Mouse (Mus musculus): ENCODE measurements around the gene Icam2. TPM values are rescaled to one million over a fixed set of nuclear protein-coding genes. Genes with fewer than 3 reads are reported as not detected.
"Not testable (repeated sequence)": the region's sequence is repeated elsewhere in the genome, so short reads cannot be mapped to it uniquely, and the experiment has no call there.

Icam2 gene
- polyA plus RNA-seq, 1 experiment from 2014 or later, result 107 TPM

GRCm38 (mm10) chr11:106398481-106398880, 10.6 kb upstream of the Icam2 start:
- Histone ChIP-seq H3K27me3 (ENCODE audit: control insufficient read depth, insufficient read depth, low read length) (no peaks in the 10 kb centered on the region), H3K4me1 (ENCODE audit: control insufficient read depth, insufficient read depth, low read length) (no peaks in the 10 kb centered on the region), H3K9me3 (replicated peaks; ENCODE audit: control insufficient read depth, low read length) (no peaks in the 10 kb centered on the region), H3K27ac (ENCODE audit: low read length) (no peak overlapping the region), H3K9ac (ENCODE audit: low read length) (no peak overlapping the region), H3K4me2 (ENCODE audit: low read depth, low read length) (no peak overlapping the region), H3K4me3 (ENCODE audit: low read length) (no peak overlapping the region), H3K36me3 (ENCODE audit: control insufficient read depth, insufficient read depth) (peaks cover 17% of the 10 kb centered on the region)
- 91% methylated on average over 8 of the region's 8 CpGs for WGBS
- no peak for ATAC-seq (replicated peaks; ENCODE audit: extremely low read depth, insufficient read depth, low FRiP score)

DNA sequence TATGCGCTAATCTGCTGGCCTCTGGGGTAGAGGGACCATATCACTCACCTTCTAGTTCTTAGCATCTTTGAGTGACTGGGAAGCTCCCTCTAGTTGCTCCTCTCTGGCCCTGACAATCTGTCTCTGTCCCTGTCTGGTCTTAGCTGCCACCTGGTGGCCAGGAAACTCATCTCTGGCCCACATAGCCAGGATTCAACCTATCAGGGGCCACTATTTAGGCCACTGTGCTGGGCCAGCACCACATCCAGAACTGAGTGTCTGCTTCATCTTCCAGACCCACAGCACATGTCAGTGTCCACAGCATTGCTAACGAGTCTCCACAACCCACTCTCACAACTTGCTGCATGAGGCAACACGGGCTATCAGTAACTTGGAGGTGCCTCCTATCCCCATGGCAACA, 9.8 kb upstream of the Icam2 start:
- Histone ChIP-seq H3K4me1 (ENCODE audit: control insufficient read depth, insufficient read depth, low read length) (no peaks in the 10 kb centered on the region), H3K27me3 (ENCODE audit: control insufficient read depth, insufficient read depth, low read length) (no peaks in the 10 kb centered on the region), H3K4me3 (ENCODE audit: low read length) (no peak overlapping the region), H3K27ac (ENCODE audit: low read length) (no peak overlapping the region), H3K4me2 (ENCODE audit: low read depth, low read length) (no peak overlapping the region), H3K9ac (ENCODE audit: low read length) (no peak overlapping the region), H3K36me3 (ENCODE audit: control insufficient read depth, insufficient read depth) (peaks cover 9% of the 10 kb centered on the region), H3K9me3 (replicated peaks; ENCODE audit: control insufficient read depth, low read length) (no peaks in the 10 kb centered on the region)
- WGBS, result 82% methylated on average over 3 of the region's 3 CpGs
- ATAC-seq (replicated peaks; ENCODE audit: extremely low read depth, insufficient read depth, low FRiP score), result no peak

DNA sequence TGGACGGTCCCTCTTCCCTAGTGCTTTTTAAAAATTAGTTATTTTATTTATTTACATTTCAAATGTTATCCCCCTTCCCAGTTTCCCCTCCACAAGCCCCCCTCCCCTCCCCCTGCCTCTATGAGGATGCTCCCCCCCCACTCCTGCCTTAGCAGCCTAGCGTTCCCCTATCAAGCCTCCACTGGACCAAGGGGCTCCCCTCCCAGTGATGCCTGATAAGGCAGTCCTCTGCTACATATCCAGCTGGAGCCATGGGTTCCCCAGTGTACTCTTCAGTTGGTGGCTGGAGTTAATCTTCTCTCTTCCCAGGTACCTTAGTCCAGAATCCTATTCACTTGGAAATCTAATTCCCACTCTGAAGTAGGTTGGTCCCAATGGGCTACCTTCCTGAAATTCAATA, 6.2 kb upstream of the Icam2 start:
- not testable (repeated sequence) for ATAC-seq (replicated peaks; ENCODE audit: extremely low read depth, insufficient read depth, low FRiP score); H3K4me1 ChIP-seq (ENCODE audit: control insufficient read depth, insufficient read depth, low read length); H3K9me3 ChIP-seq (replicated peaks; ENCODE audit: control insufficient read depth, low read length); H3K9ac ChIP-seq (ENCODE audit: low read length); H3K4me2 ChIP-seq (ENCODE audit: low read depth, low read length); H3K27me3 ChIP-seq (ENCODE audit: control insufficient read depth, insufficient read depth, low read length); H3K4me3 ChIP-seq (ENCODE audit: low read length); H3K36me3 ChIP-seq (ENCODE audit: control insufficient read depth, insufficient read depth); H3K27ac ChIP-seq (ENCODE audit: low read length)
- WGBS, result 64% methylated on average over 2 of the region's 2 CpGs

DNA sequence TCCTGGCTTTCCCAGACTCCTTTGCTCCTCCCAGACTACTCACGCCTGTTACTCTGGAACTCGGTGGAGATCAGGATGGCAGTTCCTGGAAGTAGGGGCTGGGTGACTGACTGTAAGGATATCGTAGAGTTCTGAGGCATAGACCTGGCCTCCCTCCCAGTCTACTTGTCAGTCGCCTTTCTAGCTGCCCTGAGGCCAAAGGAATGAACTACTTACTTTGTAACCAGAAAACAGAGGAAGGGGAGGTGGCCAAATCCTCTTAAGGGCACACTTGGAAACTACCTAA, 5.4 kb upstream of the Icam2 start:
- WGBS, result 59% methylated on average over 4 of the region's 4 CpGs
- peaks cover 9% of the 10 kb centered on the region for H3K4me1 ChIP-seq (ENCODE audit: control insufficient read depth, insufficient read depth, low read length)
- H3K9ac ChIP-seq (ENCODE audit: low read length), result no peak overlapping the region
- H3K4me3 ChIP-seq (ENCODE audit: low read length), result no peak overlapping the region
- no peaks in the 10 kb centered on the region for H3K36me3 ChIP-seq (ENCODE audit: control insufficient read depth, insufficient read depth)
- H3K27ac ChIP-seq (ENCODE audit: low read length), result no peak overlapping the region
- no peak for ATAC-seq (replicated peaks; ENCODE audit: extremely low read depth, insufficient read depth, low FRiP score)
- H3K9me3 ChIP-seq (replicated peaks; ENCODE audit: control insufficient read depth, low read length), result no peaks in the 10 kb centered on the region
- no peaks in the 10 kb centered on the region for H3K27me3 ChIP-seq (ENCODE audit: control insufficient read depth, insufficient read depth, low read length)
- no peak overlapping the region for H3K4me2 ChIP-seq (ENCODE audit: low read depth, low read length)

DNA sequence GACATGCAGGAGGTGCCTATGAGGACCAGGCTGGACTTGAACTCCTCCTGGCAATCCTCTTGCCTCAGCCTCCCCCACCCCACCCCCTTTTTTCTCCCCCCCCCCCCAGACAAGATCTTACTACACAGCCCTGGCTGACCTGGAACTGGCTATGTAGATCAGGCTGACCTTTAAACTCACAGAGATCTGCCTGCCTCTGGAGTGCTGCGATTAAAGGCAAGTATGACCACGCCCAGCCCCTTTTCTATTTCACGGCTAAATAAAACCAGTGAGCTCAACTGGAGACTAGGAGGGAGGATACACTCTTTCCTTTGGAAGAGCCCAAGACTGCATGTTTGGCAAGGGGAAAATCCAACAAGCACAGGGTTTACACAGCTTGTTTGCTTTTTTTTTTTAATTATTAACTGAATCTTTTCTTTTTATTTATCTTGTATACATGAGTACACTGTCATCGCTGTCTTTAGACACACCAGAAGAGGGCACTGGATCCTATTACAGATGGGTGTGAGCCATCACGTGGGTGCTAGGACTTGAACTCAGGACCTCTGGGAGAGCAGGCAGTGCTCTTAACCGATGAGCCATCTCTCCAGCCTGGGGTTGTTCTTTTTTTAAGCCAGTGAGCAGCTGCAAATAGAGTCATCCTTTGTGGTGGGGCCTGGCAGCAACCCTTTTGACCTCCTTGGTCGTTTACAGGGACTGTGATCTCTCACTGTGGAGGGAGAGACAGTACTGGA, 4.9 kb upstream of the Icam2 start:
- 66% methylated on average over 7 of the region's 7 CpGs for WGBS
- ATAC-seq (replicated peaks; ENCODE audit: extremely low read depth, insufficient read depth, low FRiP score), result no peak
- Histone ChIP-seq H3K9ac (ENCODE audit: low read length) (no peak overlapping the region), H3K27ac (ENCODE audit: low read length) (no peak overlapping the region), H3K36me3 (ENCODE audit: control insufficient read depth, insufficient read depth) (no peaks in the 10 kb centered on the region), H3K9me3 (replicated peaks; ENCODE audit: control insufficient read depth, low read length) (no peaks in the 10 kb centered on the region), H3K27me3 (ENCODE audit: control insufficient read depth, insufficient read depth, low read length) (no peaks in the 10 kb centered on the region), H3K4me2 (ENCODE audit: low read depth, low read length) (no peak overlapping the region), H3K4me1 (ENCODE audit: control insufficient read depth, insufficient read depth, low read length) (peaks cover 9% of the 10 kb centered on the region), H3K4me3 (ENCODE audit: low read length) (no peak overlapping the region)

DNA sequence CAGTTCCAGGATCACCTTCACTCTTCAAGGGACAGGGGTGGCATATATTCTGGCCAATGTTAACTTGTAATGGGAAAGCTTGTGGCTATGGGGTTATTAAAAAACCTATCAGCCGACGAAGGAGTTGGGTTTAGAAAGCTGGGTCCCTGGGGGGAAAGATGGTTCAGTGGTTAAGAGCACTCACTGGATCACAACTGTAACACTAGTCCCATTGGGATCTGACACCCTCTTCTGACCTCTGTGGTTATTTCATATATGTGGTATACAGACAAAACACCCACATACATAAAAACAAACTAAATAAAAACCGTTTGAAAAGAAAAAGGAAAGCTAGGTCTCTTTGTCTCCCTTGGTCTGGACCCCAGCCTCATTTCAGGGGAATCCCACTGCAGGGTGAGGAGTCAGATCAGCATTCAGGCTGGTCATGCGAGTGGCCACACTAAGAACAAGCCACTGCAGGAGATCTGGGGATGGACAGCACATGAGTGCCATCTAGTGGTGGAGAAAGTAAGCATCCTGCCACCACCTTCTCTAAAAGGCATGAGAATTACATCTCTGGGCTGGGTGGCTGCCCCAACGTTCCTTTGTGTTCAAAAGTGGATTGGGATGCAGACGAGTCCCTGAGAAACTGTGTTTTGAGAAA, 3.8 kb upstream of the Icam2 start:
- Histone ChIP-seq H3K36me3 (ENCODE audit: control insufficient read depth, insufficient read depth) (no peaks in the 10 kb centered on the region), H3K4me1 (ENCODE audit: control insufficient read depth, insufficient read depth, low read length) (peaks cover 9% of the 10 kb centered on the region), H3K9me3 (replicated peaks; ENCODE audit: control insufficient read depth, low read length) (no peaks in the 10 kb centered on the region), H3K4me3 (ENCODE audit: low read length) (no peak overlapping the region), H3K27ac (ENCODE audit: low read length) (no peak overlapping the region), H3K4me2 (ENCODE audit: low read depth, low read length) (no peak overlapping the region), H3K27me3 (ENCODE audit: control insufficient read depth, insufficient read depth, low read length) (no peaks in the 10 kb centered on the region), H3K9ac (ENCODE audit: low read length) (no peak overlapping the region)
- no peak for ATAC-seq (replicated peaks; ENCODE audit: extremely low read depth, insufficient read depth, low FRiP score)
- WGBS, result 31% methylated on average over 6 of the region's 6 CpGs

DNA sequence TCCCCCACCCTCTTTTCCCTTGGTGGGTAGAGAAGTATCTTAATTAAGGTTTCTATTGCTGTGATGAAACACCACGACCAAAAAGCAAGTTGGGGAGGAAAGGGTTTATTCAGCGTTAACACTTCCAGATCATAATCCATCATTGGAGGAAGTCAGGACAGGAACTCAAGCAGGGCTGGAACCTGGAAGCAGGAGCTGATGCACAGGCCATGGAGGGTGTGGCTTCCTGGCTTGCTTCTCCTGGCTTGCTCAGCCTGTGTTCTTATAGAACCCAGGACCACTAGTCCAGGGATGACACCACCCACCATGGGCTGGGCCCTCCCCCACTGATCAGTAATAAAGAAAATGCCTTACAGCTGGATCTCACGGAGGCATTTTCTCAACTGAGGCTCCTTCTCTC, 2.9 kb upstream of the Icam2 start:
- no peak overlapping the region for H3K4me3 ChIP-seq (ENCODE audit: low read length)
- 40% methylated on average over 3 of the region's 3 CpGs for WGBS
- 0 out of 2 replicates have a peak overlapping the region, but pooled peaks have one; percentile 6 for H3K27ac ChIP-seq (ENCODE audit: low read length)
- no peak overlapping the region for H3K9ac ChIP-seq (ENCODE audit: low read length)
- no peak overlapping the region for H3K4me2 ChIP-seq (ENCODE audit: low read depth, low read length)
- no peaks in the 10 kb centered on the region for H3K36me3 ChIP-seq (ENCODE audit: control insufficient read depth, insufficient read depth)
- H3K4me1 ChIP-seq (ENCODE audit: control insufficient read depth, insufficient read depth, low read length), result peaks cover 9% of the 10 kb centered on the region
- no peak for ATAC-seq (replicated peaks; ENCODE audit: extremely low read depth, insufficient read depth, low FRiP score)
- no peaks in the 10 kb centered on the region for H3K9me3 ChIP-seq (replicated peaks; ENCODE audit: control insufficient read depth, low read length)
- H3K27me3 ChIP-seq (ENCODE audit: control insufficient read depth, insufficient read depth, low read length), result no peaks in the 10 kb centered on the region

GRCm38 (mm10) chr11:106389611-106390010, 1.7 kb upstream of the Icam2 start:
- no peak overlapping the region for H3K4me2 ChIP-seq (ENCODE audit: low read depth, low read length)
- ATAC-seq (replicated peaks; ENCODE audit: extremely low read depth, insufficient read depth, low FRiP score), result no peak
- H3K27ac ChIP-seq (ENCODE audit: low read length), result peak overlapping the region; percentile 67
- peaks cover 9% of the 10 kb centered on the region for H3K4me1 ChIP-seq (ENCODE audit: control insufficient read depth, insufficient read depth, low read length)
- H3K9ac ChIP-seq (ENCODE audit: low read length), result no peak overlapping the region
- H3K27me3 ChIP-seq (ENCODE audit: control insufficient read depth, insufficient read depth, low read length), result no peaks in the 10 kb centered on the region
- H3K9me3 ChIP-seq (replicated peaks; ENCODE audit: control insufficient read depth, low read length), result no peaks in the 10 kb centered on the region
- no peaks in the 10 kb centered on the region for H3K36me3 ChIP-seq (ENCODE audit: control insufficient read depth, insufficient read depth)
- no peak overlapping the region for H3K4me3 ChIP-seq (ENCODE audit: low read length)
- 23% methylated on average over 3 of the region's 3 CpGs for WGBS

DNA sequence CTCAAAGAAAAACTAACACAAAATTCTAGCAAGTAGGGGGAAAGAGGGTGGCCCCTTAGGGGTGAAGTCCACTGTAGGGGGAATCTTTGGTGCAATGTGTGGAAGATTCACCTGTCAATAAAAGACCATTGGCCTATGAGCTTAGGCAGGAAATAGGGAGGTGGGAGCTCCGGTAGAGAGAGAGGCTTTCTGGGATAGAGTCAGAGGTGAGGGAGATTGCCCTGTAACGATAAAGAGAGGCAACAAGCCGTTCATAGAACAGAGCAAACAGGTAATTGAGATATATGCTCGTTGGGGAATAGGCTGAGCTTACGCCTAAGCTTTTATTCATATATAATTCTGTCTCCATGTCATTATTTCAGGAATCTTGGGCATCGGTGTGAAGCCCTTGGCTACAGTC, 855 bp downstream of the Icam2 start:
- peak overlapping the region; percentile 13 for H3K4me2 ChIP-seq (ENCODE audit: low read depth, low read length)
- ATAC-seq (replicated peaks; ENCODE audit: extremely low read depth, insufficient read depth, low FRiP score), result no peak
- H3K4me1 ChIP-seq (ENCODE audit: control insufficient read depth, insufficient read depth, low read length), result peaks cover 15% of the 10 kb centered on the region
- no peaks in the 10 kb centered on the region for H3K9me3 ChIP-seq (replicated peaks; ENCODE audit: control insufficient read depth, low read length)
- H3K27ac ChIP-seq (ENCODE audit: low read length), result peak overlapping the region; percentile 30; the same call in 1 of the 2 replicates
- no peak overlapping the region for H3K9ac ChIP-seq (ENCODE audit: low read length)
- H3K36me3 ChIP-seq (ENCODE audit: control insufficient read depth, insufficient read depth), result no peaks in the 10 kb centered on the region
- peak overlapping the region; percentile 15 for H3K4me3 ChIP-seq (ENCODE audit: low read length)
- WGBS, result 53% methylated on average over 6 of the region's 6 CpGs
- H3K27me3 ChIP-seq (ENCODE audit: control insufficient read depth, insufficient read depth, low read length), result no peaks in the 10 kb centered on the region

Measured in heart, embryonic 16.5 days (tissue).